Mouse (Mus musculus) bone marrow macrophage, adult 2 months (primary cell): ENCODE data around the gene Lin37. TPM values are rescaled to one million over a fixed set of nuclear protein-coding genes. Genes with fewer than 3 reads are reported as not detected.

Source experiments
- H3K27ac ChIP-seq: 2 replicates; pipeline ENCODE4 v1.5.1; 2012; ENCODE audit warnings: low read depth, low read length; ENCODE audit not compliant: insufficient read depth
- H3K4me1 ChIP-seq: 2 replicates; pipeline ENCODE4 v1.6.1; 2012; ENCODE audit warnings: low read length; ENCODE audit not compliant: control insufficient read depth, insufficient read depth
- H3K4me3 ChIP-seq: 2 replicates; pipeline ENCODE4 v1.5.1; 2012; ENCODE audit warnings: mild to moderate bottlenecking, low read length, moderate library complexity; ENCODE audit not compliant: insufficient read depth
- CTCF ChIP-seq: IDR thresholded peaks from 2 replicates; pipeline ENCODE4 v1.5.1; 2012; ENCODE audit warnings: low read depth, mild to moderate bottlenecking, low read length, moderate library complexity
- POLR2A ChIP-seq: IDR thresholded peaks from 2 replicates; pipeline ENCODE4 v1.6.1; 2012; ENCODE audit warnings: mild to moderate bottlenecking, low read depth, low read length, borderline replicate concordance
- polyA plus RNA-seq: library from polyadenylated mRNA; stranded (reverse); fragments of >200 nt; gene quantifications from 2 replicates; pipeline ENCODE4 v1.2.4, GENCODE M21; 2012; ENCODE audit not compliant: missing spikeins, insufficient read depth, insufficient read length

The Lin37 gene
- polyA plus RNA-seq, 1 experiment = 44.3 TPM

DNA sequence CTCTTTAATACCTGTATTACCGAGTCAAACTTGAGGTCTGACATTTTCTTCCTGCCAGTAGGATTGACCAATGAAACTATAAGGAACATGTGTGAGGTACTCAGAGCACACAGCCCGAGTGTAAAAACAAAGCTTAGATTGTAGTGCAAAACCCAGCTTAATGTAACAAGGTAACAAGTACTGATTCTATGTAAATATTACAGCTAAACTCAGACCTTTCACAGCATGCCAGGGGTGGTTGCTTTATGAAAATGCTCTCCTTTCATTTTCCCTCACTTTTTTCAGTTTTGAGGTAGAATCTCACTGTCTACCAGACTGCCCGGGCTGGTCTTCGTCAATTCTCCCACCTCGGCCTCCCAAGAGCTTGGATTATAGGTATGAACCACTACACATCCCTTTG, 36.5 kb upstream of the Lin37 start:
- H3K27ac ChIP-seq = no peak overlapping the region
- no peak for TF ChIP-seq POLR2A
- no peak for TF ChIP-seq CTCF
- no peak overlapping the region for H3K4me3 ChIP-seq
- peaks cover 39% of the 10 kb centered on the region for H3K4me1 ChIP-seq

- TF ChIP-seq POLR2A = no peak
- TF ChIP-seq CTCF = no peak
- no peak overlapping the region for H3K4me3 ChIP-seq
- peaks cover 39% of the 10 kb centered on the region for H3K4me1 ChIP-seq
- no peak overlapping the region for H3K27ac ChIP-seq
Measured at GRCm38 (mm10) chr7:30594510-30595024, 34.9 kb upstream of the Lin37 start.

DNA sequence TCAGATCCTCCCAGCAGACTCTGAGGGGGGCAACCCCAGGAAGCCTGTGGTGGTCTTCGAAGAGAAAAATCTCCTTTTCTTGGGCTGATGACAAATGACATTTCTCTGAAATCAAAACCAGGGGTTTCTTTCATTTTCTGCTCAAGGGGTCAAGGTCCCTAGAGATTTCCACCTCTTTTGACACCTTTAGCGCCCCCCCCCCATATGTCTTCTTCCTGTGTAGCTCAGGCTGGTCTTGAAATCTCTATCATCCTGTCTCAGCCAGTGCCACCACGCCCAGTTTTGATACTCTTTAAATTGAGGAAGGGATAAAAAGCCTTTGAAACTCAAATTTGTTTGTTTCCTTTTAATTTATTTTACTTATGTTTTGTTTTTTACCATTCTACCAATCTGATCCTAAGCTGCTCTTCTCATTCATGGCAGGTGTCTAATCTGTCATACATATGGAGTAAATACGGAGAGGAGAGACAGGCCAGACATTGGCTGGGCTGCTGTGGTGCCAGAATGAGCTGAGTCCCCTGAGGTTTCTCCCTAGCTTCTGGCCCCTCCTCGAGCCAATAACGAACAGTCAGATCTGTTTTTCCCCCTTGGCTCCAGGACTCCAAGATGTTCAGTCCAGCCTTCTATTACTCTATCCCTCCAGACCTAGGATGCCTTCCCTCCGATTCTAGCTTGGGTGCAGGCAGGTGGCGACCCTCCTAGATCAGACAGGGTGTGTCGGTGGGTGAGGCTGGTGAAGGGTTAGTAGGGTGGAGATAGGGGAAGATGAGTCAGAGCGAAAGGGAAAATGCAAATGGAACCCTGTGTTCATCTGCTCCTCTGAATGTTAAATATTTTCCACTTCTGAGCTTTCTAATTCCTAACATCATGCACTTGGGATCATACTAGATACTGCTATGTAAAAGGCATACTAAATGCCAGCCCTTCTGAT, 34.2 kb upstream of the Lin37 start:
- no peak overlapping the region for H3K4me3 ChIP-seq
- no peak for TF ChIP-seq CTCF
- TF ChIP-seq POLR2A = no peak
- no peak overlapping the region for H3K27ac ChIP-seq
- H3K4me1 ChIP-seq = peaks cover 39% of the 10 kb centered on the region

DNA sequence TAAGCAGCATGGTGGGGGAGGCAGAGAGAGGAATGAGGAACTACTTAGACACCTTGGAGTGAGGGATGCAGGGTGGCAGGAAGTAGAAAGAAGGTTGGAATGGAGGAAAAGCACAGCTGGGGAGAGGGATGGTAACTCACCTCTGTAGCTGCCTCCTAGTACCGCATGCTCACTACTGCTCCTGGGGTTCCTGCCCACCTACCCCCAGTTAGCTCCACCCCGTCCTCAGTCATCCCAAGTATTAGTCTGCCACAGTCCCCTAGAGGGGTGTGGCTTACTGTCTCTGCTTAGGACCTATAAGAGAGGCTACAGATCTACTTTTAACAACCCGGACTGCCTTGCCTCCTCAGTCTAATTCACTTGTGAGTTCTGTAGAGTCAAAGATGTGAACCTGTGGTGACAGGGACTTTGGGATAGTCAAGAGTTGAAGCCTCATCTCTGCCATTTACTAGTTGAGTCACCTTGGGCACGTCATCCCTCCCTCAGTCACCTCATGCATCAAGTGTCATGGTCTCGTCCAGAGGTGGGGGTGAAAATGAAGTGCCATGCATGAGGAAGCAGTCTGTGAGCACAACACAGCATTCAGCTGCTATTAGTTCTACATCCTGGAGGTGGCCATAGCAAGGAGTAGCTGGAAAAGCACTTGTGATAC, 33.3 kb upstream of the Lin37 start:
- Histone ChIP-seq H3K27ac (peak overlapping the region; percentile 30), H3K4me1 (peaks cover 39% of the 10 kb centered on the region), H3K4me3 (no peak overlapping the region)
- TF ChIP-seq CTCF (no peak), POLR2A (no peak)

GRCm38 (mm10) chr7:30591605-30591951, 31.9 kb upstream of the Lin37 start:
- H3K4me3 ChIP-seq = no peak overlapping the region
- TF ChIP-seq CTCF = no peak

DNA sequence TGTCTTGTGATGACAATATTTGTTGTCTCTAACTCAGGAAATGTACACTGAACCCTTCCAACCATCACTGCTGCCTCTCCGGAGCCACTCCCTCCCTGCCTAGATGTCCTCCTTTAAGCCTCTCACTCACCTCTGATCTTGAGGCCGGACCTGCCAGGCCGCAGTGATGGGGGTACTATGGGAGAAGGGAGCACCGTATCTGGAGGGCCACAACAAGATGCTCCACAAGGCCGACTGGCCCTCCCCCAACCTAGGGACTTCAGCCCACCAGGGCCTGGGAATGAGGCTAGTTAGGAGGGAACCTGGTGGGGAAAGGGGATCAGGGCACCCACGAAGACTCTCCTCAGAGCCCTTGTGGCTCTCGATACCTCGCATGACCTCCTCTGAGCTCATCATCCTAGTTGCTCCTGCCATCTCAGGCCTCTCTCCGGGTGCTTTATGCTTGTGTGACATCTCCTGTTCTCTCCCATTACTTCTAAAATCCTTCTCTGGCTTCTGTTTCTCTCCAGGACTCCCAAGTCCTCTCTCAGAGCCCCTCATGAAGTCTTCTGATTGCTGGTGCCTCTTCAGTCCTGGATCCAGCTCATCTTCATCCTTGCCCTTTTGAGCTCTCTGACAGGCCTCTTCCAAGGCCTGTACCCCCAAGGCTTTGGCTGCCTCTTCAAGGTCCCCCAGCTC, 31.4 kb upstream of the Lin37 start:
- Histone ChIP-seq H3K27ac (no peak overlapping the region), H3K4me1 (peaks cover 47% of the 10 kb centered on the region), H3K4me3 (no peak overlapping the region)
- TF ChIP-seq POLR2A (no peak), CTCF (no peak)

More at GRCm38 (mm10) chr7:30591605-30591951, 31.9 kb upstream of the Lin37 start:
- Histone ChIP-seq H3K27ac (no peak overlapping the region), H3K4me1 (peaks cover 47% of the 10 kb centered on the region)

DNA sequence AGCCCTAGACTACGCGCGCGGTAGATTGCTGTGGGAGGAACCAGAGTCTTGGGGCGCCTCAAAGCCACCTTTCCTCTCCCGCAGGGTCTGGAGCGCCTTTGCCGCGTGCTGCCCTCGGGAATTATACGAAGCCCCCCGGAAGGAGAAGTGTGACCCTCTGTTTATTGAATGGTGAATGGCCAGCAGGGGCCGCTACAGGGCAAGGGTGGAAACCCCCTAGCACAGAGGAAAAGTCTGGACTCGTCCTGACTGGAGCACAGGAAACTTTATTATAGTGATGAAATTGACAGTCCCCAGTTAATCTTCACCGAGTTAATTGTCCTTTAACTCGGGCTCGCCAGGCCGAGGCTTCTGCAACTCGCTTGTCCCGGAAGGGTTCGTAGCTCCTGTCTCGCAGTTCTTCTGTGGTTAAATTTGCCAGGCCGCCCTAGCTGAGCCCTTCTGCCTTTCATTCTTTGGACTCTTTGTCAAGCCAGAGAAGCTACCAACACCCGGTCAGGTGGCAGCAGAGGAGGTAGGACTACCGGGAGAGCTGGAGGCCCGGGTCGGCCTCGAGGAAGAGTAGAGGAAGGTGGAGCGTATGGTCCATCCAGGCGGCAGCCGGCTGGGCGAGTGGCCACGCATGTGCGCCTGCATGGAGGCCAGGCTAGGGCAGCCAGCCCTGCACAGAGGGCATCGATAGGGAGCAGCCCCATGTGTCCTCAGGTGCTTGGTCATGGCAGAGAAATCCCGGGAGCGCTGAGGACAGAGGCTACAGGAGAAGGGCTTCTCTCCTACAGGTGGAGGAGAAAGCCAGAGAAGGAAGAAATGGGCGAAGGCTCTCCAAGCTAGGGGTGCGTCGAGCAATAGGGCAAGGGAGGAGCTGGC, 30.0 kb upstream of the Lin37 start:
- Histone ChIP-seq H3K27ac (peak overlapping the region; percentile 61), H3K4me1 (peaks cover 43% of the 10 kb centered on the region), H3K4me3 (peak overlapping the region; percentile 88)
- no peak for TF ChIP-seq POLR2A
- peak; percentile 93 for TF ChIP-seq CTCF

DNA sequence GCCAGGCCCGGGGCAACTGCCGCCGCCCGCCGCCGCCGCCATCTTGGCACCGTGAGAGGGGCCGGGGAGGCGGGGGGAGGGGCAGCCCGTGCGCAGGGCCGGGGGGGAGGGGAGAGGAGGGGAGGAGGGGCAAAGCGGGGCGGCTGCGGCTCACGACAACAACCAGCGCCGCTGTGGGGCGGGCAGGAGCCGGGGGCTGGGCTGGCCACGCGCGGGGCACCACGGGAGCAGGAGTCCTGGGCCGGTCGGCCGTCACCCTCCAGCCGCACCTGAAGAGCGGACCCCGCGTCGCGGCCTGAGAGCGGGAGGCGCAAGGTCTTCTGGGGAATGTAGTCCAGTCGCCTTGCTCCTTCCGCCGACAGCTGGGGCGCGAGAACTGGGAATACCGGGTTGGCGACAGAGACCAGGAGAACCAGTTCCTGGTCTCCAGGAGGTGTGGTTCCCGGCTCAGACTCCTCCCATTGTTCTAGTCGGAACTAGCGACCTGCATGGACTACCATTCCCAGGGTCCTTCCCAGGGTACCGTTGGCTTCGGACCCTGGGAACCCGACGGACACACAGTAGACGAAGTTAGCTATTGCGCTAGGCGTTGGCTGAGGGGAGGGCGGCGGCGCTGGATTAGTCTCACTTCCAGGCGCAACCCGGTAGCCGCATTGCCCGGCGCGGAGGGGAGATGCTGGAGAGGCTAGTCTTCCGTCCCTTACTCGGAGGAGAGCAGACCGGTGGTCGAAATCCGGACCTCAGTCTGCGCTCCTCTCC, 29.2 kb upstream of the Lin37 start, which contains the start of gene Kmt2b:
Gene Kmt2b, minus strand, starts transcription at position 51 of the 759 bp plus-strand sequence.
- TF ChIP-seq CTCF (no peak), POLR2A (0 out of 2 replicates have a peak, but pooled peaks have one; percentile 19)
- Histone ChIP-seq H3K4me1 (peaks cover 35% of the 10 kb centered on the region), H3K4me3 (peak within 1 kb of the TSS; percentile 88), H3K27ac (peak within 1 kb of the TSS; percentile 70)
